1 mouse cellular context compared by ENCODE assay signal in genomic region chr4:129640101-129640637, GRCm38 (mm10).
TF ChIP-seq lines count a peak whose summit lies in the region.

No protein-coding gene starts in this region.

TF ChIP-seq in CH12.LX, 34 proteins besides CTCF, POLR2A, EP300 and RAD21:
- TF ChIP-seq JUND (conservative IDR thresholded peaks at IDR 0.05; ENCODE audit: low read depth, low read length) = no peak
- TF ChIP-seq MYC (IDR thresholded peaks at IDR 0.05; ENCODE audit: low read depth, low read length) = no peak
- no peak for TF ChIP-seq USF1 (IDR thresholded peaks at IDR 0.05; ENCODE audit: low read depth, low read length)
- TF ChIP-seq MAFK (IDR thresholded peaks at IDR 0.05; ENCODE audit: insufficient replicate concordance, low read length) = no peak
- no peak for TF ChIP-seq ZMIZ1 (IDR thresholded peaks at IDR 0.05; ENCODE audit: low read depth, low read length)
- TF ChIP-seq MXI1 (IDR thresholded peaks at IDR 0.05; ENCODE audit: low read depth, low read length) = no peak
- TF ChIP-seq CHD1 (IDR thresholded peaks at IDR 0.05; ENCODE audit: low read depth, low read length) = 0 out of 2 replicates have a peak, but pooled peaks have one; percentile 44
- no peak for TF ChIP-seq ZC3H11A (IDR thresholded peaks at IDR 0.05; ENCODE audit: low read depth, low read length)
- 0 out of 2 replicates have a peak, but pooled peaks have one; percentile 20 for TF ChIP-seq KAT2A (IDR thresholded peaks at IDR 0.05; ENCODE audit: insufficient replicate concordance, low read length)
- TF ChIP-seq CHD2 (IDR thresholded peaks at IDR 0.05; ENCODE audit: low read length) = no peak
- TF ChIP-seq ETS1 (conservative IDR thresholded peaks at IDR 0.05; ENCODE audit: low read depth, low read length) = no peak
